Mouse (Mus musculus) heart, postnatal 25 days (tissue): Measurements from ENCODE around the gene Pex5. TPM values are rescaled to one million over a fixed set of nuclear protein-coding genes. Genes with fewer than 3 reads are reported as not detected.

ENCODE experiments used
- DNase-seq: peaks from one replicate; pipeline ENCODE4 v3.0.0; 2022; ENCODE audit warnings: low spot score
- intact Hi-C: fragments of 180-260 bp; cut with DNase I; formaldehyde crosslinking; loops from one replicate; pipeline ENCODE4 v1.15.1; 2025
- total RNA-seq, 2 experiments: library from RNA; stranded (reverse); gene quantifications; 2 replicates each; pipeline ENCODE4 v1.2.3; 2021

Gene Pex5
- total RNA-seq, 2 experiments from 2014 or later = 26.2 to 26.9 TPM

DNA sequence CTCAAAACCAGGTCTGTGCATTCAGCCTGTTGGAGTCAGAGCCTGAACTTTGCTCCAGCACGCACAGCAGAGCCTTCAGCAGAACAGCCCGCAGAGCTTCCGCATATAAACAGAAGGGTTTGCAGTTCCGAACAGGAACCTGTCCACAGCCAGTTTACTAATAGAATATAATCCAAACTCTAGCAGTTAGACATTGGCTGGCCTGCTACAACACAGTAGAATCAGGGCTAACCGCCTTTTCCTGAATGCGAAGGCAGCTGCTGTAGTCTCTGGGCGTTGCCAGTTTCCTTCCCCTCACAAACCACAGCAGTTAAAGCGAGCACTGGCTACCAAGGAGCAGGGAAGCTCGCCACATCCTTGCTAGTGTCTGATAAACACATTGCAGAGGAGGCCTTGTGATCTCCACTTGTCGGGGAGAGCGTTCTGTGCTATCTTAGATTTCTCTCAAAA lies 39.4 kb downstream of the Pex5 start:
- intact Hi-C loops = loop anchor here (1.0 to 5.0 kb wide), 2 partner anchors 113 to 443 kb away; no protein-coding TSS in a partner anchor
- peak; percentile 42 for DNase-seq

DNA sequence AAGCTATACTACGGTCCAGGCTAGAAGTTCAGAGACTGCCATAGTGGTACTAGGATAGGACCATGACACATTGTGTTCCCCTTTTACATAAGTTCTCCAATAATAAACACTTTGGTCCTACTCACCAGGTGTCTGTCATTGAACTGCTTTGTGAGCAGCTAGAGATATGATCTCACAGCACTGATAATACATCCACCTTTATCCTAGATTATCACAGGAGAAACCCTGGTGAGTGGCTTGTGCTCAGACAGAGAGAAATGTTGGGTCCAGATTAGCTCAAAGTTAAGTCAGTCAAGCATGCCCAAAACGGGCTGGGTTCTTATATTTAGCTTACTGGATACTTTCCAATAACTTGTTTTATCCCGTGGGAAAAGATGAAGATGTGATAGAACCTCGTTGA lies 40.2 kb downstream of the Pex5 start:
- intact Hi-C loops = loop anchor here (1.0 to 5.0 kb wide), 2 partner anchors 112 to 442 kb away; no protein-coding TSS in a partner anchor
- no peak for DNase-seq

DNA sequence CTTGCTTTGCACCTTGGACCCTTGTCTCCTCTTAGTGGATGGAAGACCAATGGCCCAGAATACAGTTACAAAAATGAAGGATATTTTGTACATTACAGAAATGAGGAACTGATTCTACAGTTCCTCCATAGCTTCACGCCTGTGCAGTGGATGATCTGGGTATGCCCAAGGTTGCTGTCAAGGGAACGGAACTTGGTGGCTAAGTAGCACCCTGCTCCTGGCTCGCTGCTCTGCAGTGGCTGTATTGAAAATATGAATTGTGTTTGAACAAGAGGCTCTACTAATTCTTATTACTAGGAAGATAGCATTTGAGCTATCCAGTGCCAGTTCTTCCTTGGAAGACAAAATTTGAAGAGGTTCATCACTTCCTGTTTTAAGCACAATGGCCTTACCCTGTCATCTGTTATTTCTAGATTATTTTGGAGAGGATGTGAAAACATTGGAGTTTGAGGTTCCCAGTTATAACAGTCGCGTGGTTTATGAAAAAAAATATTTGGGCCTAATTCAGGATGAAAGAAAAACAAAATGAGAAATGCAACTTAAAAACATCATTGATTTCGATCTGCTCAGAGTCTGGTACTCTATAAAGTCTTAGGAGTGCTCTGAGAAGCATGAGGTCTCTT lies 41.2 kb downstream of the Pex5 start:
- no peak for DNase-seq
- intact Hi-C loops = no loop called here

DNA sequence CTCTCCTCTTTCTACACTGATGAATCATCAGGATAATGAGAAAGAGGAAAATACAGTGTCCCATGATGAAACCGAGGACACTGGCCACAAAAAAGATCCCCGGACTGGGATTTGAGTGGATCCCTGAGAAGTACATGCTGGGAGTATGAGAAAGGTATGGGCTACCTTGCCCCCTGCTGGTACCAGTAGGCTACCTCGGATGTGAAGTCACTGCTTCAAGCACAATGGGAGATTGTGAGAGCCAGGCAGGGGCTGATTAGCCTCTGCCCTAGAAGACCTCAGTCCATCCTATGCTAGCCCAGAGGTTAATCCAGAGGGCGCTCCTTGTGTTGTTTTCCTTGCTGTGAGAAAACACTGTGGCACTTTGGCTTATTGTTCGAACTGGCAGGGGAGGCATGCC lies 50.5 kb downstream of the Pex5 start:
- intact Hi-C loops = no loop called here
- DNase-seq = no peak

DNA sequence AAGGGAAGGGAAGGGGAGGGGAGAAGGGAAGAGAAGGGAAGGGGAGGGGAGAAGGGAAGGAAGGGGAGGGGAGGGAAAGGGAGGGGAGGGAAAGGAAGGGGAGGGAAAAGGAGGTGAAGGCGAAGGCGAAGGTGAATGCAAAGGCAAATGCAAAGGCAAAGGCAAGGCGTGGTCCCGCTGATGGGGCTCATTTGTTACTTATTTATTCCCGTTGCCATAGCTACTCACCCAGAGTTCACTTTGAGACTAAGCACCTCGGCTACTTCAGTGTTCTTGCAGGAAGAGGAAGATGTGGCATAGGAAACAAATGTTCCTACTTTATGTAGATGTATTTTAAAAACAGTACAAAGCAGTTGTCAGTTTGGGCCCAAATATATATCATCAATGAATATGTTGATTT lies 54.3 kb downstream of the Pex5 start:
- no peak for DNase-seq
- intact Hi-C loops = no loop called here

DNA sequence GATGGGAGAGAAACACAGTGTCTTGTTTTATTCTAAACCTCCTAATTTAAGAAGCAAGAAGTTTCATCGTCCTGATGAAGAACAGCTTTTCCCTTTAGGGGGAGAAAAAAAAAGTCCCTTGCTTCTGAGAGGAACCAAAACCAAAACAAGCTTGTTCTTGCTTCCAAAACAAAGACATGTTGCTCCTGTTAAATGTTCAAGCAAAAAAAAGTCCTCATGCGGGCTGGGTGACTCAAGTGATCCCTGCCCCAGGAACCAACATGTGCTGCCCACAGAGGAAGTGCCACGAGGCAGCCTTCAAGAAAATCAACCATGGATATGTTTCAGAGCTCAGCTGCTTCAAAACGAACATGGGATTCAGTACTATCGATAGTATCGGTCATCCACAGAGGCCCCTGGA lies 55.9 kb downstream of the Pex5 start:
- intact Hi-C loops = no loop called here

DNA sequence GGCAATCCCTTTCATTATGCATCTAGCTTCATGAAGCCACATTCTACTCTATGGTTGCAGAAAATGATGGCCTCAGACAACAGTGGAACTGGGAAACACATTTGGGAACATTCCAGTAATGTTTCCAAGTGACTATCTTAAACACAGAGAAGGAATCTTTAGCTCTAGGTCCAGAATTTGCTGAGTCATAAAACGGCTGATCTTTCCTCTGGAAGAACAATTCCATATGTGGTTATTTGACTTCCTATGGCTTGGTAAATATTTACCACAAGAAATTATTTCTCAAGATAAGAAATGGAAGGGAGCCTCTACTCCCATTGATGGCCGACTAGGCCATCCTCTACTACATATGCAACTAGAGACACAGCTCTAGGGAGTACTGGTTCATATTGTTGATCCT lies 61.6 kb downstream of the Pex5 start:
- intact Hi-C loops = no loop called here
- DNase-seq = no peak

More for the DNA sequence above, 55.9 kb downstream of the Pex5 start:
- DNase-seq = no peak

Other genes starting within 250 kb of the Pex5 start
- not detected for gene Vmn2r27, start 183.2 kb downstream of the Pex5 start, total RNA-seq
- 10 to 100 TPM; 16.4 to 20.0 TPM for gene Cd163, start 110.4 kb downstream of the Pex5 start, total RNA-seq
- gene Clstn3, start 49.7 kb upstream of the Pex5 start, total RNA-seq = 1 to 10 TPM in 1 of 2 experiments, under 1 TPM in 1; 0.49 to 1.5 TPM
- 1 to 10 TPM; 1.1 to 1.3 TPM for gene C1rl, start 78.0 kb upstream of the Pex5 start, total RNA-seq
- gene C1ra, start 97.3 kb upstream of the Pex5 start, total RNA-seq = 10 to 100 TPM; 10.7 to 11.6 TPM
- 10 to 100 TPM; 20.2 to 22.7 TPM for gene C1s1, start 127.3 kb upstream of the Pex5 start, total RNA-seq
- 1 to 10 TPM in 1 of 2 experiments, under 1 TPM in 1; 0.95 to 1.3 TPM for gene C1rb, start 155.2 kb upstream of the Pex5 start, total RNA-seq
- under 1 TPM; 0.48 to 0.62 TPM for gene C1s2, start 221.0 kb upstream of the Pex5 start, total RNA-seq
- gene Lpcat3, start 248.0 kb upstream of the Pex5 start, total RNA-seq = 10 to 100 TPM; 39.6 to 43.9 TPM